Mouse (Mus musculus) erythroblast, embryonic 14.5 days (primary cell): ENCODE measurements around the gene Cgnl1. TPM values are rescaled to one million over a fixed set of nuclear protein-coding genes. Genes with fewer than 3 reads are reported as not detected.

Experiments used
- H3K27me3 ChIP-seq: 2 replicates; pipeline ENCODE4 v1.6.1; 2012; ENCODE audit warnings: inconsistent platforms; ENCODE audit not compliant: control insufficient read depth
- H3K36me3 ChIP-seq: 2 replicates; pipeline ENCODE4 v1.6.1; 2012; ENCODE audit warnings: mild to moderate bottlenecking, inconsistent platforms; ENCODE audit not compliant: control insufficient read depth
- H3K4me1 ChIP-seq: 2 replicates; pipeline ENCODE4 v1.6.1; 2012; ENCODE audit warnings: inconsistent platforms; ENCODE audit not compliant: control insufficient read depth
- H3K4me3 ChIP-seq: replicated peaks from 2 replicates; pipeline ENCODE3; 2012; ENCODE audit warnings: moderate library complexity, mild to moderate bottlenecking, inconsistent platforms
- H3K9me3 ChIP-seq: 2 replicates; pipeline ENCODE4 v1.6.1; 2012; ENCODE audit warnings: low read length, inconsistent platforms, mixed read lengths; ENCODE audit not compliant: control insufficient read depth
- GATA1 ChIP-seq: IDR thresholded peaks from 2 replicates; pipeline ENCODE4 v1.6.1; 2012; ENCODE audit warnings: low read length, inconsistent platforms, mixed read lengths
- TAL1 ChIP-seq: IDR thresholded peaks from 3 replicates; pipeline ENCODE4 v1.6.1; 2012; ENCODE audit warnings: low read length, inconsistent platforms, mixed read lengths
- polyA plus RNA-seq: library from polyadenylated mRNA; stranded (reverse); fragments of >175 nt; gene quantifications from 2 replicates; pipeline ENCODE4 v1.2.3, GENCODE M21; 2012

The Cgnl1 gene
- polyA plus RNA-seq, 1 experiment = not detected

GRCm38 (mm10) chr9:71807801-71808200 is 36.4 kb upstream of the Cgnl1 start:
- TF ChIP-seq TAL1 (no peak), GATA1 (no peak)
- Histone ChIP-seq H3K4me1 (no peaks in the 10 kb centered on the region), H3K36me3 (no peaks in the 10 kb centered on the region), H3K4me3 (no peak overlapping the region), H3K27me3 (no peaks in the 10 kb centered on the region), H3K9me3 (no peaks in the 10 kb centered on the region)

- no peaks in the 10 kb centered on the region for H3K36me3 ChIP-seq
Measured at GRCm38 (mm10) chr9:71806422-71806805, 35.0 kb upstream of the Cgnl1 start.

GRCm38 (mm10) chr9:71805646-71806421 is 34.4 kb upstream of the Cgnl1 start:
- Histone ChIP-seq H3K4me3 (no peak overlapping the region), H3K4me1 (no peaks in the 10 kb centered on the region), H3K36me3 (no peaks in the 10 kb centered on the region), H3K9me3 (no peaks in the 10 kb centered on the region), H3K27me3 (no peaks in the 10 kb centered on the region)
- no peak for TF ChIP-seq GATA1
- TF ChIP-seq TAL1 = no peak

More at GRCm38 (mm10) chr9:71806422-71806805, 35.0 kb upstream of the Cgnl1 start:
- Histone ChIP-seq H3K4me1 (no peaks in the 10 kb centered on the region), H3K4me3 (no peak overlapping the region), H3K27me3 (no peaks in the 10 kb centered on the region), H3K9me3 (no peaks in the 10 kb centered on the region)
- TF ChIP-seq TAL1 (no peak), GATA1 (no peak)

- H3K4me3 ChIP-seq = no peak overlapping the region
- no peaks in the 10 kb centered on the region for H3K36me3 ChIP-seq
- TF ChIP-seq GATA1 (no peak), TAL1 (no peak)
- no peaks in the 10 kb centered on the region for H3K4me1 ChIP-seq
- no peaks in the 10 kb centered on the region for H3K27me3 ChIP-seq
- H3K9me3 ChIP-seq = no peaks in the 10 kb centered on the region
Measured at GRCm38 (mm10) chr9:71804116-71804515, 32.7 kb upstream of the Cgnl1 start.

- Histone ChIP-seq H3K4me1 (no peaks in the 10 kb centered on the region), H3K36me3 (no peaks in the 10 kb centered on the region), H3K4me3 (no peak overlapping the region), H3K27me3 (no peaks in the 10 kb centered on the region), H3K9me3 (no peaks in the 10 kb centered on the region)
- TF ChIP-seq TAL1 (no peak), GATA1 (no peak)
Measured at GRCm38 (mm10) chr9:71803281-71803680, 31.9 kb upstream of the Cgnl1 start.

- TF ChIP-seq GATA1 = no peak
- H3K4me1 ChIP-seq = no peaks in the 10 kb centered on the region
Measured at GRCm38 (mm10) chr9:71799598-71799997, 28.2 kb upstream of the Cgnl1 start.

GRCm38 (mm10) chr9:71798176-71798575 is 26.8 kb upstream of the Cgnl1 start:
- Histone ChIP-seq H3K36me3 (no peaks in the 10 kb centered on the region), H3K4me1 (no peaks in the 10 kb centered on the region), H3K27me3 (no peaks in the 10 kb centered on the region), H3K9me3 (no peaks in the 10 kb centered on the region), H3K4me3 (no peak overlapping the region)
- TF ChIP-seq TAL1 (no peak), GATA1 (no peak)

More at GRCm38 (mm10) chr9:71799598-71799997, 28.2 kb upstream of the Cgnl1 start:
- Histone ChIP-seq H3K9me3 (no peaks in the 10 kb centered on the region), H3K4me3 (no peak overlapping the region), H3K36me3 (no peaks in the 10 kb centered on the region), H3K27me3 (no peaks in the 10 kb centered on the region)

- Histone ChIP-seq H3K4me1 (no peaks in the 10 kb centered on the region), H3K4me3 (no peak overlapping the region), H3K36me3 (no peaks in the 10 kb centered on the region), H3K9me3 (peaks cover 9% of the 10 kb centered on the region), H3K27me3 (no peaks in the 10 kb centered on the region; the same call in 1 of the 2 replicates)
- TF ChIP-seq GATA1 = no peak
- no peak for TF ChIP-seq TAL1
Measured at GRCm38 (mm10) chr9:71777404-71777803, 6.0 kb upstream of the Cgnl1 start.

- Histone ChIP-seq H3K36me3 (no peaks in the 10 kb centered on the region), H3K4me3 (no peak overlapping the region), H3K4me1 (no peaks in the 10 kb centered on the region; the same call in 1 of the 2 replicates), H3K9me3 (peaks cover 13% of the 10 kb centered on the region), H3K27me3 (peaks cover 10% of the 10 kb centered on the region)
- no peak for TF ChIP-seq GATA1
- TF ChIP-seq TAL1 = no peak
Measured at GRCm38 (mm10) chr9:71776337-71776736, 4.9 kb upstream of the Cgnl1 start.

- H3K4me1 ChIP-seq = peaks cover 2% of the 10 kb centered on the region
- H3K4me3 ChIP-seq = no peak overlapping the region
- H3K9me3 ChIP-seq = peaks cover 13% of the 10 kb centered on the region
- peaks cover 33% of the 10 kb centered on the region for H3K27me3 ChIP-seq
- TF ChIP-seq GATA1 (no peak), TAL1 (no peak)
- no peaks in the 10 kb centered on the region for H3K36me3 ChIP-seq
Measured at GRCm38 (mm10) chr9:71773563-71773962, 2.2 kb upstream of the Cgnl1 start.
